In genomic region chr1:72865900-72866299, GRCm38 (mm10) we compare ENCODE assay signal across 9 mouse cellular contexts. TPM values are rescaled to one million over a fixed set of nuclear protein-coding genes. Genes with fewer than 3 reads are reported as not detected.
DNase-seq lines count a peak whose midpoint lies in the region; ATAC-seq and TF ChIP-seq lines count a peak whose summit lies in the region.
"Had no signal": no experiment of that assay in that cellular context is flagged by ENCODE, and none has a peak within 500 bp of the region (broad histone marks: within the 10 kb centered on the region; RNA-seq: fewer than 3 reads in every experiment).

No protein-coding gene starts in this region.

- H3K27me3 ChIP-seq in kidney, embryonic 15.5 days, result no peaks in the 10 kb centered on the region
- H3K27me3 ChIP-seq in limb, embryonic 14.5 days (ENCODE audit: control insufficient read depth, insufficient read depth, low read length), result no peaks in the 10 kb centered on the region
- no peaks in the 10 kb centered on the region for H3K27me3 ChIP-seq in neural tube, embryonic 11.5 days (ENCODE audit: control insufficient read depth, insufficient read depth, low read length)
- H3K27me3 ChIP-seq: limb, embryonic 13.5 days had no signal

- DNase-seq in kidney, adult 18-20 months, result peak; percentile 80
- DNase-seq in adrenal gland, postnatal 14 days, result peak; percentile 86
- DNase-seq in embryo, embryonic 11.5 days (ENCODE audit: low read depth, low spot score), result peak; percentile 77
- peak; percentile 77 to 87 for DNase-seq in heart, postnatal 10 days
- peak; percentile 80 for DNase-seq in limb, embryonic 14.5 days (ENCODE audit: low spot score)
- DNase-seq in neural tube, embryonic 11.5 days (ENCODE audit: low spot score), result peak; percentile 84
- DNase-seq in thymus, postnatal 0 days (ENCODE audit: low spot score), result peak; percentile 52

- no peak for ATAC-seq in kidney, embryonic 15.5 days (replicated peaks; ENCODE audit: low FRiP score)
- ATAC-seq in limb, embryonic 14.5 days (ENCODE audit: low FRiP score, low read depth), result 0 out of 2 replicates have a peak, but pooled peaks have one; percentile 25
- ATAC-seq in neural tube, embryonic 11.5 days (ENCODE audit: insufficient read depth, low FRiP score, low TSS enrichment), result peak; percentile 36; the same call in 1 of the 2 replicates

- H3K4me1 ChIP-seq in kidney, embryonic 15.5 days, result peaks cover 36% of the 10 kb centered on the region
- peaks cover 25% of the 10 kb centered on the region for H3K4me1 ChIP-seq in limb, embryonic 14.5 days (ENCODE audit: control insufficient read depth, insufficient read depth, low read length)
- peaks cover 6% of the 10 kb centered on the region for H3K4me1 ChIP-seq in neural tube, embryonic 11.5 days (ENCODE audit: control insufficient read depth, insufficient read depth, low read length)

- no peaks in the 10 kb centered on the region for H3K9me3 ChIP-seq in kidney, embryonic 15.5 days (replicated peaks)
- no peaks in the 10 kb centered on the region for H3K9me3 ChIP-seq in limb, embryonic 14.5 days (ENCODE audit: control insufficient read depth, low read length)
- no peaks in the 10 kb centered on the region for H3K9me3 ChIP-seq in neural tube, embryonic 11.5 days (ENCODE audit: control insufficient read depth, low read length)
- H3K9me3 ChIP-seq: limb, embryonic 13.5 days had no signal

- no peak for TF ChIP-seq POLR2A in limb, embryonic 14.5 days (IDR thresholded peaks at IDR 0.05; ENCODE audit: borderline replicate concordance, extremely low read depth, insufficient read depth, insufficient read length)

- H3K9ac ChIP-seq in kidney, embryonic 15.5 days, result no peak overlapping the region
- no peak overlapping the region for H3K9ac ChIP-seq in limb, embryonic 14.5 days (ENCODE audit: low read depth, low read length, severe bottlenecking)
- H3K9ac ChIP-seq in neural tube, embryonic 11.5 days (ENCODE audit: low read length), result no peak overlapping the region
- H3K9ac ChIP-seq: limb, embryonic 13.5 days had no signal

- no peak overlapping the region for H3K4me3 ChIP-seq in kidney, embryonic 15.5 days (replicated peaks)
- H3K4me3 ChIP-seq in limb, embryonic 14.5 days (replicated peaks; ENCODE audit: low read length), result no peak overlapping the region
- no peak overlapping the region for H3K4me3 ChIP-seq in neural tube, embryonic 11.5 days (ENCODE audit: low read depth, low read length)
- H3K4me3 ChIP-seq: limb, embryonic 13.5 days had no signal

- H3K4me2 ChIP-seq in kidney, embryonic 15.5 days, result no peak overlapping the region
- H3K4me2 ChIP-seq in limb, embryonic 14.5 days (replicated peaks; ENCODE audit: low read depth, low read length, severe bottlenecking), result no peak overlapping the region
- no peak overlapping the region for H3K4me2 ChIP-seq in neural tube, embryonic 11.5 days (ENCODE audit: low read depth)
- H3K4me2 ChIP-seq: limb, embryonic 13.5 days had no signal

- H3K27ac ChIP-seq in kidney, embryonic 15.5 days, result no peak overlapping the region; the same call in 1 of the 2 replicates
- no peak overlapping the region for H3K27ac ChIP-seq in limb, embryonic 14.5 days (replicated peaks; ENCODE audit: low read depth, low read length)
- no peak overlapping the region for H3K27ac ChIP-seq in neural tube, embryonic 11.5 days (ENCODE audit: low read depth, low read length)
- H3K27ac ChIP-seq: limb, embryonic 13.5 days had no signal

- WGBS in kidney, embryonic 15.5 days, result 22% methylated on average over 6 of the region's 6 CpGs
- WGBS in limb, embryonic 14.5 days, result 21% methylated on average over 6 of the region's 6 CpGs
- WGBS in neural tube, embryonic 11.5 days, result 18% methylated on average over 6 of the region's 6 CpGs

- H3K36me3 ChIP-seq in kidney, embryonic 15.5 days, result peaks cover 42% of the 10 kb centered on the region
- peaks cover 57% of the 10 kb centered on the region for H3K36me3 ChIP-seq in limb, embryonic 14.5 days (ENCODE audit: control insufficient read depth, insufficient read depth, low read length)
- H3K36me3 ChIP-seq in neural tube, embryonic 11.5 days (ENCODE audit: control insufficient read depth, insufficient read depth, low read length), result no peaks in the 10 kb centered on the region; the same call in 1 of the 2 replicates

- intact Hi-C loops in heart, postnatal 10 days (cut with DNase I), result loop anchor here (1.0 to 2.0 kb wide), 4 partner anchors 409 to 960 kb away; no protein-coding TSS in a partner anchor

RNA-seq across cellular contexts. Expression of gene Igfbp5, which starts 8.8 kb away (rescaled TPM):
- polyA plus RNA-seq in kidney, embryonic 15.5 days (2015; fragmentation: Nextera tagmentation; extraction: Ambion mirVana), result 90.4 and 94.0 TPM in 2 replicates
- 68.1 and 74.3 TPM in 2 replicates for total RNA-seq in adrenal gland, postnatal 14 days (2021)
- 100 to 1,000 TPM; 152 to 192 TPM for total RNA-seq in heart, postnatal 10 days (2021)
- 332 and 333 TPM in 2 replicates for polyA plus RNA-seq in limb, embryonic 14.5 days (2012; rRNA removed)
- 114 and 118 TPM in 2 replicates for polyA plus RNA-seq in limb, embryonic 14.5 days (2014; fragmentation: Nextera tagmentation; extraction: Ambion mirVana)
- polyA plus RNA-seq in neural tube, embryonic 11.5 days (2014; fragmentation: Nextera tagmentation; extraction: Ambion mirVana), result 65.4 and 68.5 TPM in 2 replicates
- 3.0 and 3.5 TPM in 2 replicates for polyA plus RNA-seq in thymus, postnatal 0 days (2015; fragmentation: Nextera tagmentation; extraction: Ambion mirVana)

RNA-seq across cellular contexts. Expression of gene Igfbp2, which starts 41.6 kb away (rescaled TPM):
- 138 and 150 TPM in 2 replicates for polyA plus RNA-seq in kidney, embryonic 15.5 days (2015; fragmentation: Nextera tagmentation; extraction: Ambion mirVana)
- 9.1 and 58.4 TPM in 2 replicates for total RNA-seq in adrenal gland, postnatal 14 days (2021)
- total RNA-seq in heart, postnatal 10 days (2021), result 1 to 10 TPM in 1 of 2 experiments, under 1 TPM in 1; 0.86 to 2.1 TPM
- 287 and 384 TPM in 2 replicates for polyA plus RNA-seq in limb, embryonic 14.5 days (2012; rRNA removed)
- 343 and 395 TPM in 2 replicates for polyA plus RNA-seq in limb, embryonic 14.5 days (2014; fragmentation: Nextera tagmentation; extraction: Ambion mirVana)
- 403 and 422 TPM in 2 replicates for polyA plus RNA-seq in neural tube, embryonic 11.5 days (2014; fragmentation: Nextera tagmentation; extraction: Ambion mirVana)
- polyA plus RNA-seq in thymus, postnatal 0 days (2015; fragmentation: Nextera tagmentation; extraction: Ambion mirVana), result 37.3 and 38.8 TPM in 2 replicates

Comparison
In these comparisons a context has a peak if more than half of its experiments do, and no peak if none do; other contexts are left out.
1. RNA of gene Igfbp5, which starts 8.8 kb away (polyA plus RNA-seq): 114 to 333 TPM in limb, embryonic 14.5 days, 90.4 to 94.0 TPM in kidney, embryonic 15.5 days and 65.4 to 68.5 TPM in neural tube, embryonic 11.5 days; 3.0 to 3.5 TPM in thymus, postnatal 0 days; every median in the first group is over 10 times any median in the second.
2. Peak in every context shown above with its lines, with median percentiles within 50 percentile points of each other: DNase-seq.